Mouse (Mus musculus) embryonic facial prominence, embryonic 13.5 days (tissue): ENCODE measurements at regions not wholly inside any gene's neighbourhood (a gene's known extent, or its start where the extent isn't known, plus 50 kb on each side); places are given as distances from the start of the nearest gene placed in this dataset.

ENCODE experiments used
- ATAC-seq: fragments of 200-750 bp; cut with Nextera tagmentation; 2 replicates; pipeline ENCODE4 v1.8.0; 2017; ENCODE audit warnings: low read depth; ENCODE audit not compliant: insufficient number of reproducible peaks, insufficient read depth, low FRiP score, low TSS enrichment
- H3K27ac ChIP-seq: fragments of 300-500 bp; sonication (generic); 2 replicates; pipeline ENCODE4 v1.5.1; 2015; ENCODE audit warnings: moderate library complexity, mild to moderate bottlenecking, inconsistent platforms
- H3K27me3 ChIP-seq: fragments of 300-500 bp; sonication (generic); 2 replicates; pipeline ENCODE4 v1.6.1; 2015; ENCODE audit warnings: mild to moderate bottlenecking, inconsistent platforms
- H3K36me3 ChIP-seq: fragments of 300-500 bp; sonication (generic); 2 replicates; pipeline ENCODE4 v1.6.1; 2015; ENCODE audit warnings: mild to moderate bottlenecking, inconsistent platforms
- H3K4me1 ChIP-seq: fragments of 300-500 bp; sonication (generic); 2 replicates; pipeline ENCODE4 v1.6.1; 2015; ENCODE audit warnings: inconsistent platforms
- H3K4me2 ChIP-seq: fragments of 300-500 bp; sonication (generic); 2 replicates; pipeline ENCODE4 v1.6.1; 2015; ENCODE audit warnings: moderate library complexity, mild to moderate bottlenecking, inconsistent platforms
- H3K4me3 ChIP-seq: fragments of 300-500 bp; sonication (generic); 2 replicates; pipeline ENCODE4 v1.5.1; 2015; ENCODE audit warnings: mild to moderate bottlenecking, inconsistent platforms
- H3K9ac ChIP-seq: fragments of 300-500 bp; sonication (generic); 2 replicates; pipeline ENCODE4 v1.6.1; 2015; ENCODE audit warnings: mild to moderate bottlenecking, inconsistent platforms
- H3K9me3 ChIP-seq: fragments of 300-500 bp; sonication (generic); 2 replicates; pipeline ENCODE4 v1.6.1; 2016; ENCODE audit warnings: inconsistent platforms
- WGBS: fragments of 180-500 bp; shearing (Covaris S2); methylation state at CpG from one replicate; pipeline ENCODE4 v1.1.7; 2015; ENCODE audit warnings: mixed read lengths; 5-methylcytosine and 5-hydroxymethylcytosine counted together

- no peaks in the 10 kb centered on the region for H3K36me3 ChIP-seq
- H3K9ac ChIP-seq = no peak overlapping the region
- no peak for ATAC-seq
Measured at GRCm38 (mm10) chr10:25776697-25777096, 240.6 kb upstream of the Smlr1 start.

GRCm38 (mm10) chr10:25770051-25770450, 234.0 kb upstream of the Smlr1 start:
- no peak overlapping the region for H3K27ac ChIP-seq
- no peaks in the 10 kb centered on the region for H3K27me3 ChIP-seq
- H3K4me1 ChIP-seq = no peaks in the 10 kb centered on the region
- ATAC-seq = no peak
- H3K9me3 ChIP-seq = no peaks in the 10 kb centered on the region
- no peak overlapping the region for H3K4me3 ChIP-seq
- no peaks in the 10 kb centered on the region for H3K36me3 ChIP-seq
- H3K4me2 ChIP-seq = no peak overlapping the region
- no peak overlapping the region for H3K9ac ChIP-seq

More at GRCm38 (mm10) chr10:25776697-25777096, 240.6 kb upstream of the Smlr1 start:
- Histone ChIP-seq H3K27me3 (no peaks in the 10 kb centered on the region), H3K4me1 (no peaks in the 10 kb centered on the region), H3K27ac (no peak overlapping the region), H3K4me2 (no peak overlapping the region), H3K9me3 (no peaks in the 10 kb centered on the region), H3K4me3 (no peak overlapping the region)
- 84% methylated on average over 11 of the region's 11 CpGs for WGBS

- H3K4me2 ChIP-seq = no peak overlapping the region
- 80% methylated on average over 5 of the region's 5 CpGs for WGBS
Measured at GRCm38 (mm10) chr10:25768456-25768855, 232.4 kb upstream of the Smlr1 start.

GRCm38 (mm10) chr10:25754300-25754699, 218.2 kb upstream of the Smlr1 start:
- H3K4me2 ChIP-seq = no peak overlapping the region
- no peak overlapping the region for H3K4me3 ChIP-seq
- H3K27ac ChIP-seq = no peak overlapping the region
- ATAC-seq = no peak
- no peaks in the 10 kb centered on the region for H3K27me3 ChIP-seq
- no peaks in the 10 kb centered on the region for H3K36me3 ChIP-seq
- 27% methylated on average over 3 of the region's 3 CpGs for WGBS
- no peak overlapping the region for H3K9ac ChIP-seq
- H3K4me1 ChIP-seq = peaks cover 2% of the 10 kb centered on the region; the same call in 1 of the 2 replicates
- no peaks in the 10 kb centered on the region for H3K9me3 ChIP-seq

More at GRCm38 (mm10) chr10:25768456-25768855, 232.4 kb upstream of the Smlr1 start:
- no peak overlapping the region for H3K27ac ChIP-seq
- H3K36me3 ChIP-seq = no peaks in the 10 kb centered on the region
- no peak overlapping the region for H3K9ac ChIP-seq
- ATAC-seq = no peak
- H3K4me3 ChIP-seq = no peak overlapping the region
- no peaks in the 10 kb centered on the region for H3K27me3 ChIP-seq
- H3K4me1 ChIP-seq = no peaks in the 10 kb centered on the region
- H3K9me3 ChIP-seq = no peaks in the 10 kb centered on the region

GRCm38 (mm10) chr10:25742678-25743077, 206.6 kb upstream of the Smlr1 start:
- H3K4me1 ChIP-seq = peaks cover 4% of the 10 kb centered on the region; the same call in 1 of the 2 replicates
- no peaks in the 10 kb centered on the region for H3K27me3 ChIP-seq
- no peak overlapping the region for H3K9ac ChIP-seq
- no peaks in the 10 kb centered on the region for H3K36me3 ChIP-seq
- 0 out of 2 replicates have a peak overlapping the region, but pooled peaks have one; percentile 1 for H3K4me2 ChIP-seq
- H3K27ac ChIP-seq = peak overlapping the region; percentile 30; the same call in 1 of the 2 replicates
- H3K9me3 ChIP-seq = peaks cover 4% of the 10 kb centered on the region; the same call in 1 of the 2 replicates
- WGBS = 45% methylated on average over 3 of the region's 3 CpGs
- ATAC-seq = no peak
- H3K4me3 ChIP-seq = no peak overlapping the region

GRCm38 (mm10) chr10:25740956-25741355, 204.9 kb upstream of the Smlr1 start:
- no peak for ATAC-seq

GRCm38 (mm10) chr10:25730470-25730869, 194.4 kb upstream of the Smlr1 start:
- Histone ChIP-seq H3K4me3 (no peak overlapping the region), H3K4me1 (no peaks in the 10 kb centered on the region), H3K36me3 (no peaks in the 10 kb centered on the region), H3K9me3 (no peaks in the 10 kb centered on the region), H3K9ac (no peak overlapping the region), H3K27me3 (no peaks in the 10 kb centered on the region), H3K4me2 (no peak overlapping the region), H3K27ac (no peak overlapping the region)
- no peak for ATAC-seq
- WGBS = 53% methylated on average over 3 of the region's 3 CpGs

More at GRCm38 (mm10) chr10:25740956-25741355, 204.9 kb upstream of the Smlr1 start:
- Histone ChIP-seq H3K4me3 (no peak overlapping the region), H3K9me3 (peaks cover 4% of the 10 kb centered on the region; the same call in 1 of the 2 replicates), H3K9ac (no peak overlapping the region), H3K27me3 (no peaks in the 10 kb centered on the region), H3K4me1 (peaks cover 4% of the 10 kb centered on the region; the same call in 1 of the 2 replicates), H3K4me2 (no peak overlapping the region), H3K27ac (no peak overlapping the region), H3K36me3 (no peaks in the 10 kb centered on the region)
- 54% methylated on average over 2 of the region's 2 CpGs for WGBS

GRCm38 (mm10) chr10:25723966-25724365, 187.9 kb upstream of the Smlr1 start:
- H3K4me3 ChIP-seq = no peak overlapping the region
- WGBS = 87% methylated on average over 1 of the region's 1 CpGs
- no peaks in the 10 kb centered on the region for H3K27me3 ChIP-seq
- H3K36me3 ChIP-seq = no peaks in the 10 kb centered on the region
- no peak overlapping the region for H3K27ac ChIP-seq
- no peaks in the 10 kb centered on the region for H3K9me3 ChIP-seq
- no peak overlapping the region for H3K9ac ChIP-seq
- H3K4me1 ChIP-seq = no peaks in the 10 kb centered on the region
- no peak for ATAC-seq
- H3K4me2 ChIP-seq = no peak overlapping the region

GRCm38 (mm10) chr10:25715747-25716146, 179.7 kb upstream of the Smlr1 start:
- no peak overlapping the region for H3K9ac ChIP-seq
- WGBS = 82% methylated on average over 4 of the region's 4 CpGs
- no peak overlapping the region for H3K27ac ChIP-seq
- H3K4me1 ChIP-seq = no peaks in the 10 kb centered on the region
- no peak overlapping the region for H3K4me2 ChIP-seq
- no peaks in the 10 kb centered on the region for H3K36me3 ChIP-seq
- 0 out of 2 replicates have a peak, but pooled peaks have one; percentile 3 for ATAC-seq
- no peaks in the 10 kb centered on the region for H3K27me3 ChIP-seq
- no peak overlapping the region for H3K4me3 ChIP-seq
- H3K9me3 ChIP-seq = no peaks in the 10 kb centered on the region

- H3K4me1 ChIP-seq = no peaks in the 10 kb centered on the region
- ATAC-seq = no peak
- H3K27me3 ChIP-seq = no peaks in the 10 kb centered on the region
- no peak overlapping the region for H3K27ac ChIP-seq
- H3K9me3 ChIP-seq = no peaks in the 10 kb centered on the region
- H3K36me3 ChIP-seq = no peaks in the 10 kb centered on the region
- H3K4me3 ChIP-seq = no peak overlapping the region
- no peak overlapping the region for H3K4me2 ChIP-seq
- no peak overlapping the region for H3K9ac ChIP-seq
Measured at GRCm38 (mm10) chr10:25714636-25715035, 178.6 kb upstream of the Smlr1 start.

GRCm38 (mm10) chr10:25714041-25714440, 178.0 kb upstream of the Smlr1 start:
- Histone ChIP-seq H3K27me3 (no peaks in the 10 kb centered on the region), H3K4me3 (no peak overlapping the region), H3K4me1 (no peaks in the 10 kb centered on the region), H3K27ac (no peak overlapping the region), H3K9ac (no peak overlapping the region), H3K4me2 (no peak overlapping the region), H3K36me3 (no peaks in the 10 kb centered on the region), H3K9me3 (no peaks in the 10 kb centered on the region)
- WGBS = 57% methylated on average over 12 of the region's 12 CpGs
- no peak for ATAC-seq

- Histone ChIP-seq H3K27ac (no peak overlapping the region), H3K9me3 (no peaks in the 10 kb centered on the region), H3K4me1 (no peaks in the 10 kb centered on the region), H3K4me2 (no peak overlapping the region), H3K27me3 (no peaks in the 10 kb centered on the region), H3K36me3 (no peaks in the 10 kb centered on the region), H3K9ac (no peak overlapping the region), H3K4me3 (no peak overlapping the region)
- 56% methylated on average over 7 of the region's 7 CpGs for WGBS
- 0 out of 2 replicates have a peak, but pooled peaks have one; percentile 52 for ATAC-seq
Measured at GRCm38 (mm10) chr10:25707951-25708350, 171.9 kb upstream of the Smlr1 start.
